Mouse (Mus musculus) T-helper 1 cell (primary cell): ENCODE measurements at regions not wholly inside any gene's neighbourhood (a gene's known extent, or its start where the extent isn't known, plus 50 kb on each side); places are given as distances from the start of the nearest gene placed in this dataset.

Experiments
- in situ Hi-C: fragments of 300-600 bp; cut with MboI, MseI; formaldehyde crosslinking; loops from one replicate; pipeline ENCODE4 v1.15.1; 2025; ENCODE audit warnings: high pct_unique_total_duplicates

DNA sequence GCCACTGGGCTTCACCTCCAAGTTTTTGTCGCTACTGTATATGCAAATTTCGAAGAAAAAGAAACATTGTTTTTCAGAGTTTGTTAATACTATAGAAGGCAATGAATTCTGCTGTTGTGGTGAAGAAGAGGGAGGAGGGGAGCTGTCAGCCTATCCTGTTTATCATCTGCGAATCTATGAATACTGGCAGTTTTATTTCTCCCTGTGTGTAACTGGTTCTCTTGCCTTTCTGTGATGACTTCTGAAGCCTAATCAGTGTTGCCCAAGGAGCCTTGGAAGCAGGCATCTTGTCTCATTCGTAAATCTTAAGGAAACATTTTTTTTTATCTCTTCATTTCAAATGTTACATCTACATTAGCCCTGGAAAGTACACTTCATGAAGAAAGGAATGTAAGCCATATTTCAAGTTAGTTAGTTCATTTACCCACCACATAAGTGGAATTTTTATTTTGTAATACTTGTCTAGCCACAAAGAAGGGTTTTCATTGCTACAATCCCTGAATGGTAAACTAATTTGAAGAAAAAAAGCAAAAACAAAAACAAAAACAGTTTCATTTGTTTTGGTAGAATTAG is 251.5 kb upstream of the Fn1 start:
- in situ Hi-C loops, result no loop called here

GRCm38 (mm10) chr1:71900106-71901074 is 247.4 kb upstream of the Fn1 start:
- in situ Hi-C loops, result no loop called here

DNA sequence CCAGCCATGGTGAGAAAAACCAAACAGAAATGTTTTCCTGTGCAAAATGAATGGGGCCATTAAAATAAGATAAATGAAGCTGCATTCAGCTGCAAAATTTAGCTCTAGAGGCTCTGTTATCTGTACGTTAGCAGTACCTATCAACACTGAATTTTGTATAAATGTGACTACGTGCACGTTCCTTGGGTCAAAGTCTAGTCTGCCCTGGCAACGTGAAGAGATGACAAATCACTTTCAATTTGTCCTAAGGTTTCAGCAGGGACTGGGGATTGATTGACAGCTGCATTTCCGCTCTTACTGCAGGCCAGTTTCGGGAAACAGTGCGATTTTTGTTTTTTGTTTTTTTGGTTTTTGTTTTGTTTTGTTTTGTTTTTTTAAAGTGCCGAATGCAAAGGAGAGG is 246.1 kb upstream of the Fn1 start:
- in situ Hi-C loops, result no loop called here

- in situ Hi-C loops, result no loop called here
Observed at GRCm38 (mm10) chr1:71898198-71898597, 245.2 kb upstream of the Fn1 start.

- in situ Hi-C loops, result no loop called here
Observed at GRCm38 (mm10) chr1:71897464-71898051, 244.6 kb upstream of the Fn1 start.

DNA sequence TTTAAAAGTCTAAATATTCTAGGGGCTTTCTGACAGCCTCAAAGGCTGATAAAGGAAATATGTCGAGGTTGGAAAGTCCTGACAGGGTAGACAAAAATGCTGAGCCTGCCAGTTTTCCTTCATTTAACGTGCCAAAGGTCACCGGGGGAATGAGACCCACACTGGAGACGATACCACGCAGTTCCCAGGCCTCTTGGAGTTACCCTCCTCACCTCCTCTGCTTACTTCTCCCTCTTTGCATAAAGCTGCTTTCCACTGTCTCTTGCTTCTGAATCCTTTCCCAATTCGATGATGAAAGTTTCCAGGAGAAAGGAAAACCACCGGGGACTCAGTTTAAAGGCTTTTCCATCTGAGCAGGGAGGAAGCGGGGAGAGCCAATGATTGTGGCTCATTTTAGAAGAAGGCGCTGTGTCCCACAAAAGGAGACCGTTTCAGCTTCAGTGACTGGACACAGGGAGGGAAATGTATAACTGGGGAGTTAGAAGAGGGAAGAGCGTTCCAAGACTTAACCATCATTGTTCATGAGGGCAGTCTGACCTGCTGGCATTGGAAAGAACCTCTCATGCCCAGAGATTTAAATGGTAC is 243.2 kb upstream of the Fn1 start:
- in situ Hi-C loops, result no loop called here

DNA sequence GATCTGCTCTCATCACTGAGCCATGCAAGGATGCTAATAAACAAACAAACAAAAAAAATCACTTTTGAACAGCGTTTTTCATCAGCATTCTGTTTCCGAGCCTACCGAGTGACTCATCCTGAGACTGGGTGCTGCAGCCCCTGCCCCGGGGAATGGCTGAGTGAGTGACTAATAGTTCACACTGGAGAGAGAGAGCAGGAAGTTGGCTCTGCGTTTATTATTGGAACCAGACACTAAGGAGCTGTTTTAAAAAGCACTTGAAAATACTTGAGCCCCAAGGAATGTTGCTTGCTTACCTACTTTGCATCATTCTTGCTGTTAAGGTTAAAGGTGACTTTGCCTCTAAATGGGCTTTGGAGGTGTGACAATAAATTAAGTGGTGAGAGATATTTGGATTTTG is 240.6 kb upstream of the Fn1 start:
- in situ Hi-C loops, result no loop called here

DNA sequence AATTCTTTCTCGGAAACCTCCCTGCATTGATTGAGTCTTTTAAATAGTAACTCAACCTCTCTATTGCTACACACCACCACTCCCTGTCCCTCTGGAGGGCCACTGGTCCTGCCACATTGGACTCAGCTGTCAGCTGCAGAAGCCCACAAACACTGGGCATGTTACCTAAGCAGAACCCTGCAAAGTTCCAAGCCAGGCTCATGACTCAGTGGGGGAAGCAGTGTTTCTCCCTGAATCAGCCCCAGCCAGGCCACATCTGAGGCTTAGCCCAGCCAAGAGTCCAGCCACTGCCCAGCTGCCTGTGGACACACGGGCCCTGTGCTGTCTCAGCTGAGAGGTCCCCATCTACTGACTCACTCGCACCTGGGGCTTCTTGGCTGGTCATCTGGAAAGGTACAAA is 234.8 kb upstream of the Fn1 start:
- in situ Hi-C loops, result loop anchor here (5.0 kb wide), 1 partner anchor 36 kb away; no protein-coding TSS in a partner anchor

- in situ Hi-C loops, result loop anchor here (5.0 kb wide), 1 partner anchor 35 kb away; no protein-coding TSS in a partner anchor
Observed at GRCm38 (mm10) chr1:71886903-71887302, 233.9 kb upstream of the Fn1 start.

DNA sequence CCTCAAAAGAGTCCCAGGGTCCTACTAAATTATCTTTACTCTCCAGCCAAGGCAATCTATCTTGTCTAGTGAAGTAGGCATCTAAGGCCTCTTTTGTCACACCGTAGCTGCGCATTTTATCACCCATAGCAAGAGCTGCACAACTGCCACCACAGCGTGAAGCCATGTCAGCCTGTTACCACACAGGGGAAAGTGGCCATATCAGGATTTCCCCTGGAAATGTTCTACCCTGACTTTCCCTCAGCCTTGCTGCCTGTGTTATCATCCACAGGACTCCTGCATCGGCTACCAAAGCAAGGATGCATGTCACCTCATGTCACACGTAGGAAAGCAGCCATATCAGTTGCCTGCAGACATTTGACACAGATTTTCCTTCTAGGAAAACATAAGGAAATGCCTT is 233.2 kb upstream of the Fn1 start:
- in situ Hi-C loops, result loop anchor here (5.0 kb wide), 1 partner anchor 34 kb away; no protein-coding TSS in a partner anchor

DNA sequence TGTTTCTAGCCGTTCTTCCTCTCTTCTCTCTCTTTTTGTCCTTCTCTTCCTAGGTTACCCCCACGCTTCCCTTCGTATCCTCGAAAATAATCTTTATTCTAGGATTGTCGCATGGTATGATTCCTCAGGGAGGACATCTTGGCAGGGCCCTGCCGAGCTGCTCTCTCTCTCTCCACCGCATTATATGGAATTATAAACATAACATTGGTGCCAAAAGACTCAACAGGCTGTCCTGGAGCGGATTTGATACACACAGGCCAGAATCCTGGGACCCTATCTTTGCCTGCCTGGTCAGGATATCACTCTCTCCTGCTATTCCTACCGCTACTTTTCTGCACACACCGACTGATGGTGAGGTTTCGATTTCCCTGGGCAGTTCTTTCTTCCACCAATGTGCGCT is 228.9 kb upstream of the Fn1 start:
- in situ Hi-C loops, result no loop called here

GRCm38 (mm10) chr1:71881191-71881590 is 228.2 kb upstream of the Fn1 start:
- in situ Hi-C loops, result no loop called here

DNA sequence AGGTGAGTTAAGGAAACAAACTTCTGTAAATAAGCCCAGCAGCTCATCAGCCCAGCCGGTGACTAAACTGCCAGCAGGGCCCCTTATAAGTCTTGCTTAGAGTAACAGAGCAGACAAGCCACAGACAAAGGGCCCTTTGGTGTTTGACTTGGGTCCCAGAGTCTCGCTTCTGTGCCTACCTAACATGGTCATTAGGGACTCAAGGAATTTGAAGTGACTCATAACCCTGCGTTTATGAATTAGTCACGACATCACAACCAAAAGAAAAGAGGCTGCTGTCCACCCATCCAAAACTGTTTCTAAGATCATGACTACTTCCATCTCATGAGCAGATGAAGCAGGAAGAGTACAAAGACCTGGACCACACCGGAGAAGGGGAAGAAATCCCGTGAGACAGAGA is 227.5 kb upstream of the Fn1 start:
- in situ Hi-C loops, result no loop called here

GRCm38 (mm10) chr1:71876712-71877401 is 223.9 kb upstream of the Fn1 start:
- in situ Hi-C loops, result no loop called here

- in situ Hi-C loops, result no loop called here
Observed at GRCm38 (mm10) chr1:71874037-71874436, 221.0 kb upstream of the Fn1 start.

DNA sequence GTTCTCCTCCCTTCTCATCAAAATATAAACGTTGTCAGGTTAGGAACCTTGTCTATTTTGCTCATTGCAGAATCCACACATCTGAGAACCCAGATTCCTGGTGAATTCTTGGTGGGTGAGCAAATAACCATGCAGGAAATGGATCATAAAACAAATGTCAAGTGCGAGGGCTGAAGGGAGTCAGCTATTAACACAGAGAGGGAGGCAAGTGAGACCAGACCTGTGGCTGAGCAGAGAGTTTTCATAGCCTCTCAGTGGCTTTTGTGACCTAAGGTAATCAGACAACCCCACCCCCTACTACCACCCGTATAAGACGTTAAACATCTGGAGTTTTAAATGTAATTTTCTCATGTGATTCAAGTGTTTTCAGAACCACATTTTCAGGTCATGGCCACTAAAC is 212.7 kb upstream of the Fn1 start:
- in situ Hi-C loops, result no loop called here

- in situ Hi-C loops, result no loop called here
Observed at GRCm38 (mm10) chr1:71864749-71865148, 211.7 kb upstream of the Fn1 start.

- in situ Hi-C loops, result loop anchor here (5.0 kb wide), 1 partner anchor 34 kb away; no protein-coding TSS in a partner anchor
Observed at GRCm38 (mm10) chr1:71853212-71853611, 200.2 kb upstream of the Fn1 start.

GRCm38 (mm10) chr1:71851268-71851667 is 198.3 kb upstream of the Fn1 start:
- in situ Hi-C loops, result loop anchor here (5.0 kb wide), 1 partner anchor 36 kb away; no protein-coding TSS in a partner anchor

DNA sequence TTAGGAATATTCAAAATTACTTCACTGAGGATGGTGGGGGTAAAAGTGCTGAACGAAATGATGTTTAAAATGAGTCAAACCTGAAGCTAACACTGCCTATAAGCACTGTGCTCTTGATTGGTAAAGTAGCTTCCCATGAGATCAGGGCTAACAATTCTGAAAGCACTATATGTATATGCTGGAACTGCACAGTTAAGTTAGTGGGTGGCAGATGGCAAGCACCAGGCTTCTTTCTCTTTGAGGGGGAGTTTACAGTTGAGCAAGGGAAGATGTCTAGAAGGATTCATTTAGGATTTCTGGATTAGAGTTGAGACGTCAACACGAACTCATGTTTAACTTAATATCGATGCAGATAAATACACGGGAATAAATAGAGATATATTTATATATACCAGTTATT is 195.7 kb upstream of the Fn1 start:
- in situ Hi-C loops, result no loop called here

GRCm38 (mm10) chr1:71844938-71845685 is 192.1 kb upstream of the Fn1 start:
- in situ Hi-C loops, result no loop called here
